Mouse (Mus musculus) E14TG2a.4 (cell line): ENCODE results near the gene Gm4187.
"Not testable (repeated sequence)": the region's sequence is repeated elsewhere in the genome, so short reads cannot be mapped to it uniquely, and the experiment has no call there.

Experiments used
- H3K27me3 ChIP-seq: 2 replicates; pipeline ENCODE4 v1.6.1; 2014; ENCODE audit warnings: low read length, control low read depth; ENCODE audit not compliant: insufficient read depth
- H3K36me3 ChIP-seq: 2 replicates; pipeline ENCODE4 v1.6.1; 2014; ENCODE audit warnings: low read length, control low read depth; ENCODE audit not compliant: insufficient read depth
- H3K4me1 ChIP-seq: replicated peaks from 2 replicates; pipeline ENCODE4 v1.6.1; 2014; ENCODE audit warnings: low read depth, low read length, control low read depth
- H3K4me3 ChIP-seq: replicated peaks from 2 replicates; pipeline ENCODE4 v1.5.1; 2014; ENCODE audit warnings: mild to moderate bottlenecking, low read length
- H3K9me3 ChIP-seq: 2 replicates; pipeline ENCODE4 v1.6.1; 2014; ENCODE audit warnings: low read length, control low read depth

The Gm4187 gene

GRCm38 (mm10) chr7:22329617-22330016, at the start of gene Gm4187:
Gm4187 (minus strand) TSS chr7:22329717.
- not testable (repeated sequence) for H3K4me3 ChIP-seq, H3K4me1 ChIP-seq, H3K36me3 ChIP-seq, H3K27me3 ChIP-seq, H3K9me3 ChIP-seq

- not testable (repeated sequence) for H3K27me3 ChIP-seq, H3K4me3 ChIP-seq, H3K36me3 ChIP-seq, H3K9me3 ChIP-seq, H3K4me1 ChIP-seq
Measured at GRCm38 (mm10) chr7:22370939-22371338, 41.4 kb upstream of the Gm4187 start, which contains the start of gene Gm8660. Gm8660 (minus strand) TSS chr7:22371039.
